Mouse (Mus musculus): Measurements from ENCODE around the gene Ly6g6d. TPM values are rescaled to one million over a fixed set of nuclear protein-coding genes. Genes with fewer than 3 reads are reported as not detected.

Ly6g6d gene
- polyA plus RNA-seq, 1 experiment from 2014 or later, result 1.9 TPM

DNA sequence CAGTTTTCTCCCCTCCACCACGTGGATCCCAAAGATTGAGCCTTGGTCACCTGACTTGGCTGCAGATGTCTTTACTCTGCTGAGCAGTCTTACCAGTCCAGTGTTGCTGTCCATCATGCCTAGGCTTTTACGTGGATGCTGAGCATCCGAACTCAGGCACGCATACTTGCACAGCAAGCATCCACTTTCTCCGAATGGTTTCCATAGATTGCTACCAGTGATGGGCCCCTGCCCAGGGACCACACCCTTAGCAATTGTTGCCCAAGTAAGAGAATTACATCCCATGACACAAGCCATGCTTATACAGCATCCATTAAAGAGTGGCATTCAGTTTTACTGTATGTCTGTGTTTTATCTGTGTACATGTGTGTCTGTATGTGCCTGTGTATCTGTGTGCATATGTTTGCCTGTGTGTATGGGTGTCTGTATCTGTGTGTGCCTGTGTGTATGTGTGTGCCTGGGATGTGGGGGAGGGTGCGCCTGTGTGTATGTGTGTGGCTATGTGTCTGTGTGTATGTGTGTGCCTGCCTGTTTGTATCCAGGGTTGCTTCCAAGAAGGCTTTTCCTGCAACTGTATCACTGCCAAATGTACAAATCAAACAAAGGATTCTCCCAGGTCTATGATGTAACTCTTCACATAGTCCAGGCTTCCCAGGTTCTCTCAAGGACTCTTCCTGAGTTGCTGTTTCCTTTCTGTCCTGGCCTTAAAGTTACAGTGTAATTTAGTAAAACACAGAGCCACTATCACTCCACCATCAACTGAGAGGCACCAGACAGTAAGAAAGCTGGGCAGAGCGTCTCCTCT lies 22.0 kb downstream of the Ly6g6d start:
- H3K9me3 ChIP-seq, result no peaks in the 10 kb centered on the region
- 86% methylated on average over 7 of the region's 7 CpGs for WGBS
- ATAC-seq (ENCODE audit: extremely low read depth, insufficient number of reproducible peaks, low FRiP score, low TSS enrichment), result no peak
- 0 out of 2 replicates have a peak overlapping the region, but pooled peaks have one; percentile 1 for H3K4me2 ChIP-seq
- peaks cover 53% of the 10 kb centered on the region for H3K4me1 ChIP-seq
- 0 out of 2 replicates have a peak overlapping the region, but pooled peaks have one; percentile 42 for H3K9ac ChIP-seq
- peaks cover 72% of the 10 kb centered on the region for H3K36me3 ChIP-seq
- peak overlapping the region; percentile 21; the same call in 1 of the 2 replicates for H3K27ac ChIP-seq (replicated peaks)
- no peak overlapping the region for H3K4me3 ChIP-seq
- no peaks in the 10 kb centered on the region for H3K27me3 ChIP-seq (replicated peaks)

DNA sequence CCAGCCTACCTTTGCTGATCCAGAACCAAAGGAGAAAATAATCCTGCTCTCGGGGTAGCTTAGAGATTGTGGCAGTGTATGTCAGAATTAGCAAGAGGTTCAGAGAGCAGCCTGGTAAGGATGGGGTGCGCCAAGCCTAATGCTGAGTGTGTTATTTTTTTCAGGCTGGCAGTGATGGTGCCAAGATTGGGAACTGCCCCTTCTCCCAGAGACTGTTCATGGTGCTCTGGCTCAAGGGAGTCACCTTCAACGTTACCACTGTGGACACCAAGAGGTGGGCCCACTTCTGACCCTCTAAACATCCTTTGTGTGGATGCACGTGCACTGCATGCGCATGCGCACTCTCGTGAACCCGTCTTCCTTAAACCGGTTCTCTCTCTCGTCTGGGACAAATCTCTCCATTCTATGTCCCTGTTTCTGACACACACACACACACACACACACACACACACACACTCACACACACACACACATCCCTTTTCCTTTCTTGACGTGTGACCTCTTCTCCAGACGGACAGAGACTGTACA lies 25.5 kb downstream of the Ly6g6d start:
- no peak for ATAC-seq (ENCODE audit: extremely low read depth, insufficient number of reproducible peaks, low FRiP score, low TSS enrichment)
- Histone ChIP-seq H3K27ac (replicated peaks) (peak overlapping the region; percentile 99), H3K4me3 (peak overlapping the region; percentile 75), H3K9me3 (no peaks in the 10 kb centered on the region), H3K36me3 (peaks cover 53% of the 10 kb centered on the region), H3K4me1 (peaks cover 58% of the 10 kb centered on the region), H3K27me3 (replicated peaks) (no peaks in the 10 kb centered on the region), H3K4me2 (peak overlapping the region; percentile 95), H3K9ac (peak overlapping the region; percentile 99)
- 57% methylated on average over 12 of the region's 12 CpGs for WGBS

DNA sequence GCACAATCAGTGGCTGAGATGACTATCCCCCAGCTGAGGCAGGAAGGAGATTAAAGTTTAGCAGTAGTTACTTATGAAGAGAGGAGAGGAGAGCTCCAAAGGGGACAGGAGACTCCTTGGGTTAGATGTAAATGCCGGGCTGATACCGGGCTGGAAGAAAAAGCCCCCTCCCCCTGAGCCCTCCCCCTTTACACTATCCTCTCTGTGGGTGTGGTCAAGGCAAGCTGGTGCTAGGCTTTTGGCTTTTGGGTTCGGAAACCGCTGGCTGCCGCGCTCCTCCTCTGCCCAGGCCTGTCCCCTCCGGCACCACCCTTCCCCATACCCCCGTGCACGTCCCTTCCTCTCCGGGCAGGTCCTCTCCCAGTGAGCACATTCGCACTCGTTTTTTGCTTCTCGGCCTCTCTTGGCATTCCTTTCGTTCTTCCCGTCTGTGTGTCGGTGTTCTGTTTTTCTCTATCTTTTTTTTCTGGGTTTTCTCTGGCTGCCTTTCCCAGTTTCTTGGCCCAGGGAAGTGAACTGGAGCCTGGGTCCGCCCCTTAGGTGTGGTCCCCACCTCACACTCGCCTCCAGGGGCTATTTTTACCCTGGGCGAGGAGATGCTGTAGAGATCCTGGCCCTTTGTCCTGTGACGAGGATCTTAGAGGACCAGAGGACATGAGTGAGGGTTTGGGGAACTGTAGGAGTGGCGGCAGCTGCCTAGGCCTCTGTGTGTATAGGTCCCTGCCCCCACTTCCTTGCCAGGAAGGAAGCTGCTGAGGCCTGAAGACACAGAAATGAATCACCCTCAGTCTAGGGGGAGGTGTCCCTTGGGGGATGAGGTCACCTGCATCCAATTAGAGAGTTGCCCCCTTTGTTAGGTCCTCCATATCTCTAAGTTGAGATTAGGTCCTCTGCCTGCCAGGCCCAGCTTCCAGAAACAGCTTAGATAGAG lies 26.4 kb downstream of the Ly6g6d start:
- peaks cover 63% of the 10 kb centered on the region for H3K4me1 ChIP-seq
- H3K4me2 ChIP-seq, result peak overlapping the region; percentile 95
- peak; percentile 51 for ATAC-seq (ENCODE audit: extremely low read depth, insufficient number of reproducible peaks, low FRiP score, low TSS enrichment)
- 1% methylated on average over 21 of the region's 21 CpGs for WGBS
- H3K27ac ChIP-seq (replicated peaks), result peak overlapping the region; percentile 99
- H3K9ac ChIP-seq, result peak overlapping the region; percentile 99
- H3K4me3 ChIP-seq, result peak overlapping the region; percentile 75
- H3K9me3 ChIP-seq, result no peaks in the 10 kb centered on the region
- H3K36me3 ChIP-seq, result peaks cover 45% of the 10 kb centered on the region
- no peaks in the 10 kb centered on the region for H3K27me3 ChIP-seq (replicated peaks)

DNA sequence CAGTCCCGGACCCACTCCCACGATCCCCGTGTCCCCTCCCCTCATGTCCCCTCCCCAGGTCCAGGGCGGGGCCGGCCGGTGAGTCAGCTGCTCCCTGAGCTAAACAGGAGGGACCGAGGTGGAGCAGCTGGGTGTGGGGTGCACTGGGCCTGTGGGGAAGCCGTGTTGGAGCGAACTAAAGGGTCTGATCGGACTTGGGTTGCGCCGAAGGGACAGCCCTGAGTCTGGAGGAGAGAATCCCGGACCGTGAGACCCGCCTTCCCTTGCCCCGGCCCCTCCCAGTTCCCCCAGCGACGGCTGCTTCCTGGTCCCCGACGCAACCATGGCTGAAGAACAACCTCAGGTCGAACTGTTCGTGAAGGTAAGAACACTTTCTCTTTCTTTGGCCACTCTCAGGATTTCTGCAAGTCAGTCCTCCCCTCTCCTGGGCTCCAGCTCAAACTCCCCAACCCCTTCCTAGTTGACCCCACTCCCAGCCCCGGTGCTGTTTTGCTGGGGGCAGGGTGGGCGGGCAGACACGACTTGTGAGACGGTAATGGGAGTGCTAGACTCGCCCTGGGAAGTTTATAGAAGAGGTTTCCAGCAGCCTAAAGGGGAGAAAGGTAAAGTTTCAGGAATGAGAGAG lies 27.6 kb downstream of the Ly6g6d start:
- H3K4me1 ChIP-seq, result peaks cover 66% of the 10 kb centered on the region

DNA sequence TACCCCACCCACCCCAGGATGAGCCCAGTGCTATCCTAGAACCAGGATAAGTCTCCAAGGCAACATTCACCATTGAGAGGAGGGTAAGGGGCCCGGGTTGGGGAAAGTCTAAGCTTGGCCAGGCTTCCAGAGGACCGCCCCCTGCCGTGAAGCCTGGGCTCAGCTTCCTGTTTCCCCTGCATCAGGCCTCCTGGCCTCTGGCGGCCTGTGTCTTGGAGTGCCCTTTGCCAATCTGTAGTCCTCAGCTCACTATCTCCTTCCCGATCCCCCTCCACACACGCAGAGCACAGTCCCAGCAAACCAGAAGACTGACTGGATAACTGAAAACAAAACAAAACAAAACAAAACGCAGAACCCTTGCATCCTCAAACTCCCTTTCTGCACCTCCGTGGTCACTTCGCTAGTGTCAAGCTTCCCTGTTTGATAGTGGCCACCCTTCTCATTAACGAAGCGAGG lies 28.3 kb downstream of the Ly6g6d start, which contains the start of gene Clic1:
Gene Clic1, plus strand, starts transcription at position 406 of the 456 bp plus-strand sequence.
- Histone ChIP-seq H3K36me3 (peaks cover 27% of the 10 kb centered on the region), H3K9ac (peak within 1 kb of the TSS; percentile 99), H3K27ac (replicated peaks) (peak within 1 kb of the TSS; percentile 99), H3K4me1 (peaks cover 68% of the 10 kb centered on the region), H3K27me3 (replicated peaks) (no peaks in the 10 kb centered on the region), H3K4me2 (peak within 1 kb of the TSS; percentile 95), H3K4me3 (peak within 1 kb of the TSS; percentile 75), H3K9me3 (no peaks in the 10 kb centered on the region)
- WGBS, result under 1% methylated on average over 11 of the region's 11 CpGs
- ATAC-seq (ENCODE audit: extremely low read depth, insufficient number of reproducible peaks, low FRiP score, low TSS enrichment), result peak; percentile 7; the same call in 1 of the 2 replicates

More for the DNA sequence above, 27.6 kb downstream of the Ly6g6d start:
- peaks cover 33% of the 10 kb centered on the region for H3K36me3 ChIP-seq
- H3K9ac ChIP-seq, result peak overlapping the region; percentile 99
- peak overlapping the region; percentile 95 for H3K4me2 ChIP-seq
- peak; percentile 28 for ATAC-seq (ENCODE audit: extremely low read depth, insufficient number of reproducible peaks, low FRiP score, low TSS enrichment)
- no peaks in the 10 kb centered on the region for H3K9me3 ChIP-seq
- peak overlapping the region; percentile 75 for H3K4me3 ChIP-seq
- 1% methylated on average over 27 of the region's 27 CpGs for WGBS
- no peaks in the 10 kb centered on the region for H3K27me3 ChIP-seq (replicated peaks)
- H3K27ac ChIP-seq (replicated peaks), result peak overlapping the region; percentile 99

DNA sequence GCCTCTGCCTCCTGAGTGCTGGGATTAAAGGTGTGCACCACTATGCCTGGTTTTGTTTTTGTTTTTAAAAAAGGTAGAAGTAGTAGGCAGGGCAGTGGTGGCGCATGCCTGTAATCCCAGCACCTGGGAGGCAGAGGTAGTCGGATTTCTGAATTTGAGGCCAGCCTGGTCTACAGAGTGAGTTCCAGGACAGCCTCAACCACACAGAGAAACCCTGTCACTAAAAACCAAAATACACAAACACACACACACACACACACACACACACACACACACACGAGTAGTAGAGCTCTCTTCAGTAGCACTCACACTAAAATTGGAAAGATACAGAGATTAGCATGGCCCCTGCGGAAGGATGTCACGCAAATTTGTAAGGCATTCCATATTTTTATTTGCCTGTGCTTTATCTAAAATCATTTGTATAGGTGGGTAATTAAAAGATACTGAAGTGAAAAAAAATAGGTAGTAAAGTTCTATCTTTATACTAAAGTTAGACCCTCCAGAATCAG lies 28.9 kb downstream of the Ly6g6d start:
- no peaks in the 10 kb centered on the region for H3K9me3 ChIP-seq
- H3K4me2 ChIP-seq, result peak overlapping the region; percentile 95
- H3K27me3 ChIP-seq (replicated peaks), result no peaks in the 10 kb centered on the region
- peaks cover 20% of the 10 kb centered on the region for H3K36me3 ChIP-seq
- no peak for ATAC-seq (ENCODE audit: extremely low read depth, insufficient number of reproducible peaks, low FRiP score, low TSS enrichment)
- H3K9ac ChIP-seq, result peak overlapping the region; percentile 99; the same call in 1 of the 2 replicates
- H3K27ac ChIP-seq (replicated peaks), result peak overlapping the region; percentile 99
- peaks cover 74% of the 10 kb centered on the region for H3K4me1 ChIP-seq
- WGBS, result 61% methylated on average over 5 of the region's 5 CpGs
- peak overlapping the region; percentile 75 for H3K4me3 ChIP-seq

DNA sequence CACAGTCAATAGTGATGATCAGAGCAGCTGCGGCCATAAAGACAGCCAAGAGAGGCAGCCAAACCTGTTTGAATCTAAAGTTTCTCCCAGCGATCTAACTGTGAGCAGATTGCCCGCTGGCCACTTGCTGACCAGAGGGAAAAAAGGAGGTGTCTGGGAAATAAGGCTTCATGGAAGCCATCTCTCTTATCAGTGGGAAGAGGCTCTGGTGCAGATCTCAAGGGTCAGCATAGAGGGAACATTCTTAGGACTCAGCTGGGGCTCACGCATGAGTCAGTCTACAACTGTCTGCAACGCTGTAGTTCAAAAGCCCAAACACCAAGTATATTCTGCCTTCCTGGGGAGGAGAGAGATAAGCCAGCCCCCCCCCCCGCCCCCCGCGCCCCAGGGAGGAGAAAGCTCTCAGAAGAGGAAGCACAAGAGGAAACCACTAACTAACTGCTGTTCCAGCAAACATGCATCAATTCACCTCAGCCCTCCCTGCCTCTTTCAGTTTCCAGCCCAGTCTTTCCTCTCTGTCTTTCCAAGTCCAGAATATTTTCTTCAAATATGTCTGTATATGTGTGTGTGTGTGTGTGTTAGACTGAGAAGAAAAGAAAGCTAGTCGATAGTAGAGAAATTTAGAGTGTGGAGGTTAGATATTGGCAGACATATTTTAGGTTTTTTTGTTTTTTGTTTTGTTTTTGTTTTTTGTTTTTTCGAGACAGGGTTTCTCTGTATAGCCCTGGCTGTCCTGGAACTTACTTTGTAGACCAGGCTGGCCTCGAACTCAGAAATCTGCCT lies 29.5 kb downstream of the Ly6g6d start:
- peaks cover 74% of the 10 kb centered on the region for H3K4me1 ChIP-seq
- peaks cover 14% of the 10 kb centered on the region for H3K36me3 ChIP-seq
- no peaks in the 10 kb centered on the region for H3K9me3 ChIP-seq
- 19% methylated on average over 11 of the region's 11 CpGs for WGBS
- H3K9ac ChIP-seq, result peak overlapping the region; percentile 70
- peak overlapping the region; percentile 99 for H3K27ac ChIP-seq (replicated peaks)
- H3K27me3 ChIP-seq (replicated peaks), result no peaks in the 10 kb centered on the region
- H3K4me3 ChIP-seq, result peak overlapping the region; percentile 20
- H3K4me2 ChIP-seq, result peak overlapping the region; percentile 95
- no peak for ATAC-seq (ENCODE audit: extremely low read depth, insufficient number of reproducible peaks, low FRiP score, low TSS enrichment)

DNA sequence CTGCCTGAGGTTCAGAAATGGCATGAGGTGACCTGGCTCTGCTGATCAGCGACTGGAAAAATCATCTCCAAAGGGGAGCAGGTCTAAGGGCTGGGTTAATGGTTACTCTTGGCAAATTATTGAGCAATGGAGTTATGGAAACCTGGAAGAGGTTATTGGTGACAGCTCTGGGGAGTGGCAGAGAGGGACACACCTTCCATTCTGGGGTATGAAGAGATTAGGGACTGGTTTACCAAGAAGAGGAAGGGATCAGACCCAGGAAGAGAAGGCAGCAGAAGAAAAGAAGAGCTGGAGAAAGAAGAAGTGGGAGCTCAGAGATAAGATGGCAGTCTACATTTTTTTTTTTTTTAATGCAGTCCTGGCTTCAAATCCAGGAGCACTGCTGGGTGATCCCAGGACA lies 30.2 kb downstream of the Ly6g6d start:
- peak overlapping the region; percentile 20 for H3K4me3 ChIP-seq
- peaks cover 8% of the 10 kb centered on the region for H3K36me3 ChIP-seq
- peak overlapping the region; percentile 70 for H3K9ac ChIP-seq
- peak overlapping the region; percentile 99 for H3K27ac ChIP-seq (replicated peaks)
- WGBS, result 29% methylated on average over 1 of the region's 1 CpGs
- peaks cover 68% of the 10 kb centered on the region for H3K4me1 ChIP-seq
- H3K27me3 ChIP-seq (replicated peaks), result no peaks in the 10 kb centered on the region
- H3K4me2 ChIP-seq, result peak overlapping the region; percentile 95
- no peaks in the 10 kb centered on the region for H3K9me3 ChIP-seq
- ATAC-seq (ENCODE audit: extremely low read depth, insufficient number of reproducible peaks, low FRiP score, low TSS enrichment), result no peak

DNA sequence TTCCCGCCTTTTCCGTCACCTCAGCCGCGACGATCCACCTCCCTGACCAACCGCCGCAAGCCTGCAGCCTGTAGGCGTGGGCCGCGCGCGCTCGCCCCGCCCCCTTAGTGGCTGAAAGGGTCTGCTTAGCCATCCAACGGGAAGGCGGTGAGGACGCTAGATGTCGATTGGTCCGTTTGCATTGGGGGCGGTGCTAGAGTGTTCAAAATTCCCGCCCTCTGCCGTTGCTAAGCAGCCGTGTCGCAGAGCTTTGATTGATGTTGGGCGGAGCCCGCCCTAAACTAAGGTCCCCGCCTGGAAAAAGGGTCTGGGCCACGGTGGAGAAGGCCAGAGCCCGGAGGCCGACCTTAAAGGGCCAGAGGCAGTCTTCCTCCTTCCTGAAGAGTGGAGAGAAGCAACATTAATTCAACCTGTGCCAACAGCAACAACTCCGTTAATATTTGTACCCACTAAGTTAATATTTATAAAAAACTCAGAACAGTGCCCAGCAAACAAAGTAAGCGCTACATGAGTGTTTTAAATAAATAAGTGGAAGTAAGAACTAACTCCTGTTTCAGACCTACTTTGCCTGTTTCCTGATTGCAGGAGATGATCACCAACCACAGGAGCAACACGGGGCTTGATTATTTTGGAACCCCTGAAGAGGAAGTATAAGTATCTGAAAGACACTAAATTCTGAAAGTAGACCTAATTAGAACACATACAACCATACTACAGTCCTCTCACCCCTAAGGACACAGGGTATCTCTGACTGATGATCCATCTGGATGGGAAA lies 31.0 kb downstream of the Ly6g6d start, which contains the start of gene Msh5:
Gene Msh5, minus strand, starts transcription at position 65 of the 775 bp plus-strand sequence.
- H3K4me1 ChIP-seq, result peaks cover 60% of the 10 kb centered on the region
- H3K27me3 ChIP-seq (replicated peaks), result no peaks in the 10 kb centered on the region
- peak within 1 kb of the TSS; percentile 99 for H3K27ac ChIP-seq (replicated peaks)
- H3K9ac ChIP-seq, result peak within 1 kb of the TSS; percentile 91
- no peaks in the 10 kb centered on the region for H3K9me3 ChIP-seq
- H3K4me2 ChIP-seq, result peak within 1 kb of the TSS; percentile 95
- peak within 1 kb of the TSS; percentile 68 for H3K4me3 ChIP-seq
- WGBS, result 3% methylated on average over 33 of the region's 33 CpGs
- H3K36me3 ChIP-seq, result no peaks in the 10 kb centered on the region
- ATAC-seq (ENCODE audit: extremely low read depth, insufficient number of reproducible peaks, low FRiP score, low TSS enrichment), result peak; percentile 90
